Mouse (Mus musculus) mammary gland, adult 2 months (tissue): ENCODE results near the gene Tmem139. TPM values are rescaled to one million over a fixed set of nuclear protein-coding genes. Genes with fewer than 3 reads are reported as not detected.

Experiments used
- polyA plus RNA-seq: library from polyadenylated mRNA; depleted of rRNA; stranded (reverse); fragments of >200 nt; gene quantifications from 2 replicates; pipeline ENCODE4 v1.2.3, GENCODE M21; 2012; ENCODE audit warnings: low replicate concordance; rRNA removed

Gene Tmem139
- polyA plus RNA-seq, result 1.0 and 1.8 TPM in 2 replicates

GRCm38 (mm10) chr6:42261524-42262170 lies at the start of gene Tmem139:
TSS of gene Tmem139 (plus strand) at chr6:42261970.

GRCm38 (mm10) chr6:42215028-42215427 lies 46.7 kb upstream of the Tmem139 start, which contains the start of gene Tas2r144:
TSS of gene Tas2r144 (plus strand) at chr6:42215328.

GRCm38 (mm10) chr6:42245711-42246353 lies 15.9 kb upstream of the Tmem139 start, which contains the start of gene Gstk1:
TSS of gene Gstk1 (plus strand) at chr6:42245935.

GRCm38 (mm10) chr6:42264626-42265312 lies 3.0 kb downstream of the Tmem139 start, which contains the start of gene Casp2:
TSS of gene Casp2 (plus strand) at chr6:42264985.

GRCm38 (mm10) chr6:42286448-42286847 lies 24.7 kb downstream of the Tmem139 start, which contains the start of gene Clcn1:
TSS of gene Clcn1 (plus strand) at chr6:42286685.

Other genes starting within 250 kb of the Tmem139 start
- gene Sva, start 223.6 kb upstream of the Tmem139 start, polyA plus RNA-seq, result not detected in 2 replicates
- not detected in 2 replicates for gene Tas2r139, start 121.0 kb upstream of the Tmem139 start, polyA plus RNA-seq
- gene Tas2r144, start 46.6 kb upstream of the Tmem139 start, polyA plus RNA-seq, result not detected in 2 replicates
- 25.0 and 51.9 TPM in 2 replicates for gene Gstk1, start 16.0 kb upstream of the Tmem139 start, polyA plus RNA-seq
- 20.5 and 41.7 TPM in 2 replicates for gene Casp2, start 3.0 kb downstream of the Tmem139 start, polyA plus RNA-seq
- 0.06 and 36.3 TPM in 2 replicates for gene Clcn1, start 24.7 kb downstream of the Tmem139 start, polyA plus RNA-seq
- 1.4 and 2.5 TPM in 2 replicates for gene Fam131b, start 62.7 kb downstream of the Tmem139 start, polyA plus RNA-seq
- 172 and 228 TPM in 2 replicates for gene Zyx, start 87.7 kb downstream of the Tmem139 start, polyA plus RNA-seq
- 3.9 and 4.6 TPM in 2 replicates for gene Epha1, start 111.3 kb downstream of the Tmem139 start, polyA plus RNA-seq
- gene Tas2r143, start 138.3 kb downstream of the Tmem139 start, polyA plus RNA-seq, result 0.37 and 0.65 TPM in 2 replicates
- 0.20 and 0.22 TPM in 2 replicates for gene Tas2r135, start 143.5 kb downstream of the Tmem139 start, polyA plus RNA-seq
- not detected in 2 replicates for gene Tas2r126, start 172.6 kb downstream of the Tmem139 start, polyA plus RNA-seq
- gene Olfr458, start 203.2 kb downstream of the Tmem139 start, polyA plus RNA-seq, result not detected in 2 replicates
- not detected in 2 replicates for gene Olfr457, start 214.4 kb downstream of the Tmem139 start, polyA plus RNA-seq
- gene Olfr456, start 225.2 kb downstream of the Tmem139 start, polyA plus RNA-seq, result not detected in 2 replicates